Mouse (Mus musculus) forebrain, postnatal 0 days (tissue): ENCODE results near the gene Pth2. TPM values are rescaled to one million over a fixed set of nuclear protein-coding genes. Genes with fewer than 3 reads are reported as not detected.

Experiments used
- ATAC-seq: fragments of 200-750 bp; cut with Nextera tagmentation; 2 replicates; pipeline ENCODE4 v1.8.0; 2017; ENCODE audit warnings: mild to moderate bottlenecking, moderate library complexity
- DNase-seq: peaks from one replicate; pipeline ENCODE4 v3.0.0-alpha.2; 2015
- H3K27ac ChIP-seq: fragments of 300-500 bp; sonication (generic); 2 replicates; pipeline ENCODE4 v1.5.1; 2014; ENCODE audit warnings: low read depth, mild to moderate bottlenecking, antibody characterized with exemption, low read length, moderate library complexity, mixed read lengths
- H3K27me3 ChIP-seq: fragments of 300-500 bp; sonication (generic); 2 replicates; pipeline ENCODE4 v1.6.1; 2014; ENCODE audit warnings: mild to moderate bottlenecking, low read length, mixed read lengths; ENCODE audit not compliant: insufficient read depth
- H3K36me3 ChIP-seq: fragments of 300-500 bp; sonication (generic); 2 replicates; pipeline ENCODE4 v1.6.1; 2014; ENCODE audit warnings: mild to moderate bottlenecking, moderate library complexity; ENCODE audit not compliant: insufficient read depth
- H3K4me1 ChIP-seq: fragments of 300-500 bp; sonication (generic); 2 replicates; pipeline ENCODE4 v1.6.1; 2014; ENCODE audit warnings: antibody characterized with exemption; ENCODE audit not compliant: insufficient read depth
- H3K4me2 ChIP-seq: fragments of 300-500 bp; sonication (generic); 2 replicates; pipeline ENCODE4 v1.6.1; 2014; ENCODE audit warnings: low read depth, mild to moderate bottlenecking, moderate library complexity
- H3K4me3 ChIP-seq: fragments of 300-500 bp; sonication (generic); 2 replicates; pipeline ENCODE4 v1.5.1; 2014; ENCODE audit warnings: low read depth, low read length, mixed read lengths
- H3K9ac ChIP-seq: fragments of 300-500 bp; sonication (generic); 2 replicates; pipeline ENCODE4 v1.6.1; 2014; ENCODE audit warnings: mild to moderate bottlenecking
- H3K9me3 ChIP-seq: fragments of 300-500 bp; sonication (generic); 2 replicates; pipeline ENCODE4 v1.6.1; 2016; ENCODE audit warnings: low read length
- CTCF ChIP-seq: sonication (generic); IDR thresholded peaks from 2 replicates; pipeline ENCODE4 v1.5.1; 2016; ENCODE audit warnings: antibody characterized with exemption, control low read depth, low read depth
- WGBS: fragments of 180-500 bp; shearing (Covaris S2); extraction: QIAGEN DNeasy Blood & Tissue Kit; methylation state at CpG from one replicate; pipeline ENCODE4 v1.1.7; 2014; 5-methylcytosine and 5-hydroxymethylcytosine counted together
- polyA plus RNA-seq: library from polyadenylated mRNA; unstranded; fragments of >200 nt; fragmentation: Nextera tagmentation; extraction: Ambion mirVana; gene quantifications from 2 replicates; pipeline ENCODE4 v1.2.1, GENCODE M21; 2015
- total RNA-seq: library from RNA; depleted of rRNA; stranded (reverse); fragments of >200 nt; gene quantifications from 2 replicates; pipeline ENCODE4 v1.2.3, GENCODE M21; 2014; rRNA removed

Pth2 gene
- total RNA-seq (not detected in 2 replicates), polyA plus RNA-seq (0.34 and 0.48 TPM in 2 replicates)

- peak within 1 kb of the TSS; percentile 37 for H3K4me3 ChIP-seq
- H3K27me3 ChIP-seq: peaks cover 84% of the 10 kb centered on the region
- TF ChIP-seq CTCF: no peak
- WGBS: 8% methylated on average over 20 of the region's 20 CpGs
- H3K36me3 ChIP-seq: no peaks in the 10 kb centered on the region
- no peak for ATAC-seq
- DNase-seq: no peak
- H3K9me3 ChIP-seq: no peaks in the 10 kb centered on the region
- no peak within 1 kb of the TSS for H3K9ac ChIP-seq
- no peak within 1 kb of the TSS for H3K27ac ChIP-seq
- H3K4me2 ChIP-seq: peak within 1 kb of the TSS; percentile 57
- no peaks in the 10 kb centered on the region; the same call in 1 of the 2 replicates for H3K4me1 ChIP-seq
Measured at GRCm38 (mm10) chr7:45180896-45181477, at the start of gene Pth2. Gene Pth2 (plus strand): TSS chr7:45180995.

- Histone ChIP-seq H3K4me2 (no peak overlapping the region), H3K4me3 (no peak overlapping the region), H3K9ac (no peak overlapping the region), H3K27me3 (no peaks in the 10 kb centered on the region), H3K36me3 (peaks cover 4% of the 10 kb centered on the region), H3K4me1 (peaks cover 3% of the 10 kb centered on the region; the same call in 1 of the 2 replicates), H3K9me3 (no peaks in the 10 kb centered on the region), H3K27ac (no peak overlapping the region)
- DNase-seq (no peak), ATAC-seq (no peak)
- no peak for TF ChIP-seq CTCF
- 74% methylated on average over 11 of the region's 11 CpGs for WGBS
Measured at GRCm38 (mm10) chr7:45131850-45132249, 48.9 kb upstream of the Pth2 start.

GRCm38 (mm10) chr7:45133446-45134159 lies 47.2 kb upstream of the Pth2 start:
- TF ChIP-seq CTCF: no peak
- no peaks in the 10 kb centered on the region for H3K9me3 ChIP-seq
- WGBS: 79% methylated on average over 8 of the region's 8 CpGs
- no peak overlapping the region for H3K9ac ChIP-seq
- 0 out of 2 replicates have a peak, but pooled peaks cover 3% of the 10 kb centered on the region for H3K4me1 ChIP-seq
- H3K36me3 ChIP-seq: no peaks in the 10 kb centered on the region
- no peak overlapping the region for H3K4me3 ChIP-seq
- no peak overlapping the region for H3K27ac ChIP-seq
- ATAC-seq (no peak), DNase-seq (no peak)
- no peak overlapping the region for H3K4me2 ChIP-seq
- 0 out of 2 replicates have a peak, but pooled peaks cover 3% of the 10 kb centered on the region for H3K27me3 ChIP-seq

- no peak overlapping the region for H3K4me2 ChIP-seq
- H3K36me3 ChIP-seq: no peaks in the 10 kb centered on the region
- H3K9me3 ChIP-seq: no peaks in the 10 kb centered on the region
- WGBS: 11% methylated on average over 12 of the region's 12 CpGs
- no peak overlapping the region for H3K9ac ChIP-seq
- 0 out of 2 replicates have a peak, but pooled peaks cover 3% of the 10 kb centered on the region for H3K27me3 ChIP-seq
- DNase-seq (no peak), ATAC-seq (no peak)
- TF ChIP-seq CTCF: no peak
- no peak overlapping the region for H3K27ac ChIP-seq
- H3K4me3 ChIP-seq: no peak overlapping the region
- H3K4me1 ChIP-seq: 0 out of 2 replicates have a peak, but pooled peaks cover 3% of the 10 kb centered on the region
Measured at GRCm38 (mm10) chr7:45134544-45135026, 46.2 kb upstream of the Pth2 start.

- Histone ChIP-seq H3K27me3 (0 out of 2 replicates have a peak, but pooled peaks cover 3% of the 10 kb centered on the region), H3K27ac (no peak overlapping the region), H3K9me3 (no peaks in the 10 kb centered on the region), H3K4me2 (0 out of 2 replicates have a peak overlapping the region, but pooled peaks have one; percentile 54), H3K4me1 (no peaks in the 10 kb centered on the region), H3K4me3 (no peak overlapping the region), H3K36me3 (no peaks in the 10 kb centered on the region), H3K9ac (no peak overlapping the region)
- DNase-seq: no peak
- no peak for TF ChIP-seq CTCF
- no peak for ATAC-seq
- 80% methylated on average over 3 of the region's 3 CpGs for WGBS
Measured at GRCm38 (mm10) chr7:45135370-45135769, 45.4 kb upstream of the Pth2 start.

- H3K9ac ChIP-seq: peak within 1 kb of the TSS; percentile 43
- no peaks in the 10 kb centered on the region for H3K9me3 ChIP-seq
- 0 out of 2 replicates have a peak, but pooled peaks cover 3% of the 10 kb centered on the region for H3K27me3 ChIP-seq
- no peaks in the 10 kb centered on the region for H3K4me1 ChIP-seq
- H3K36me3 ChIP-seq: no peaks in the 10 kb centered on the region
- DNase-seq: peak; percentile 87
- peak within 1 kb of the TSS; percentile 31 for H3K4me3 ChIP-seq
- no peak within 1 kb of the TSS for H3K27ac ChIP-seq
- WGBS: 1% methylated on average over 28 of the region's 29 CpGs
- H3K4me2 ChIP-seq: peak within 1 kb of the TSS; percentile 54
- peak; percentile 90 for ATAC-seq
- peak; percentile 90 for TF ChIP-seq CTCF
Measured at GRCm38 (mm10) chr7:45135993-45136567, 44.7 kb upstream of the Pth2 start, which contains the start of the genes Gm45713 and Flt3l. Gene Gm45713 (minus strand): TSS chr7:45136231. Gene Flt3l (minus strand): TSS chr7:45136432.
